Mouse (Mus musculus) layer of hippocampus, adult 9-10 months (tissue): Measurements from ENCODE around the gene Prpf31.
A peak's percentile ranks its signal among the peaks of the same experiment; 100 is the strongest.

ENCODE experiments used
- DNase-seq: peaks from one replicate; pipeline ENCODE4 v3.0.0; 2022; ENCODE audit warnings: low spot score

Prpf31 gene

DNA sequence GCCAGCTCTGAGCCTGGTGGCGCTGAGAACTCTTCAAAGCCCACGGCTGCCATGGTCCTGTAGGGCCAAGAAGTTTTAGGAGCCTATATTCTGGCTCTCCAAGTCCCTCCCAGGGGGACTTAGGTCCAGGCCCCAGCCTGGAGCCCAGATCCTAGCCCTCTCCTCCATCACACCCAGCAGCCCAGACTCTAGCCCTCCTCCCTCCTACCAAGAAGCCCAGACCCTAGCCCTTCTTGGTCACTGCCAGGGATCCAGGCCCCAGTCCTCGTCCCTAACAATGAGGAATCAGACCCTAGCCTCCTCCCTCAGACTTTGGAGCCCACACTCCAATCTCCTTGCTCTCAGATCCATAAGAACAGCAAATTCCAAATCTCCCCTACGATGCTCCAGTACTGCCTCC, 755 bp upstream of the Prpf31 start:
- no peak for DNase-seq

DNA sequence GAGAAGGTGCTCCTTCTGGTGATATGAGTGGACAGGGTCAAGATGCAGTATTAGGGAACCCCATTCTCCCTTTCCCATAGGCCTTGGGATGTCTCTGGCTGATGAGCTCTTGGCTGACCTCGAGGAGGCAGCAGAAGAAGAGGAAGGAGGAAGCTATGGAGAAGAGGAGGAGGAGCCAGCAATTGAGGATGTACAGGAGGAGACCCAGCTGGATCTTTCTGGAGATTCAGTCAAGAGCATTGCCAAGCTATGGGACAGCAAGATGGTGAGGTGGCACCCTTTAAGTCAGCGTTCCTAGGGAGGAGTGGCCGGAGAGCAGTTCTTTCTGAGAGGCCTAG, 662 bp downstream of the Prpf31 start:
- no peak for DNase-seq

DNA sequence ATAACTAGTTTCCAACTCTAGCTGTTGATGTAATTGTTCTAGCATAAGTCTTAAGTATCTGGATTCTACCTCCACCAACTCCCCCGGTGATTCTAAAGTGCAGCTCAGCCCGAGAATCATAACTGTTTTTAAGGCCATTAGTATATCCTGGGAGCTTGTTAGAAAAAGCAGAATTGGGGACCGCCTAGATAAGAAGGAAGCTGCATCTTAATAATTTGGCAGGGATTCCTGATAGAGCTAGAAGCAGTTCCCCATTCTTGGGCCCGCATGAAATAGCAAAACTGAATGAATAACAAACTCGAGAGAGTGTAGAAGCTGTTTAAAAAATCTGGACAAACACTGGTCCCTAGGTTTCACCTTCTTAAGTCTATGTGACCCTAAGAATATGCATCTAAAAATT, 13.6 kb downstream of the Prpf31 start:
- no peak for DNase-seq

DNA sequence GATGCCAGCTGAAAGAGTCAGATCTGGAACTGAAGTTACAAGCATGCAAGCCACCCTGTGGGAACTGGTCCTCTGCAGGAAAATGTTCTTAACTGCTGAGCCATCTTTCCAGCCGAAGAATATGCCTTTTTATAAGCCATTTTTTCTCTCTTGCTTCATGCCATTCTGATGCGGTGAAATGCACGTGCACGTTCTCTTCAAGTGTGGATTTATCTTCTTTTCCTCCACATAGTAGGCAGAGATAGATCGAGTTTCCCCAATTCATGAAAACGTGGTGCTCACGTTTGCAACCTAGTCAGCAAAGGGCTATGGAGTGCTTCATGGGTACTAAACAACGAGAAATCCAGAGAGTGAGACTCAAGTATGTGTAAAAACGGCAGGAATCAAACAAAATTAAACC, 14.1 kb downstream of the Prpf31 start:
- DNase-seq: no peak

DNA sequence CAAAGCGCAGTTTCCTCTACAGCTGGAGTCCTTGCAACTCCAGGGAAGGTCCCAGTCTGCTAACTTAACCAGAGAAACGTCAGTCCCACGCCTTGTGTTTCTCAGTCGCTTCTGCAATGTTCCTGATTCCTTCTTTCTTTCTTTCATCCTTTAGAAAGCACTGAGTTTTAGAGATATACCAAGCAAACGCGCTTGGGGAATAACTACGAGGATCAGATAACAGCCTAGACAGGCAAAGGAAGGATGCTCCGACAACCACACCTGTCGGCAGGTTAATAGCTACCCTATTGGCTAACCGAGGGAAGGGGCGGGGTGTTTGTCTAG, 14.5 kb downstream of the Prpf31 start:
- no peak for DNase-seq

DNA sequence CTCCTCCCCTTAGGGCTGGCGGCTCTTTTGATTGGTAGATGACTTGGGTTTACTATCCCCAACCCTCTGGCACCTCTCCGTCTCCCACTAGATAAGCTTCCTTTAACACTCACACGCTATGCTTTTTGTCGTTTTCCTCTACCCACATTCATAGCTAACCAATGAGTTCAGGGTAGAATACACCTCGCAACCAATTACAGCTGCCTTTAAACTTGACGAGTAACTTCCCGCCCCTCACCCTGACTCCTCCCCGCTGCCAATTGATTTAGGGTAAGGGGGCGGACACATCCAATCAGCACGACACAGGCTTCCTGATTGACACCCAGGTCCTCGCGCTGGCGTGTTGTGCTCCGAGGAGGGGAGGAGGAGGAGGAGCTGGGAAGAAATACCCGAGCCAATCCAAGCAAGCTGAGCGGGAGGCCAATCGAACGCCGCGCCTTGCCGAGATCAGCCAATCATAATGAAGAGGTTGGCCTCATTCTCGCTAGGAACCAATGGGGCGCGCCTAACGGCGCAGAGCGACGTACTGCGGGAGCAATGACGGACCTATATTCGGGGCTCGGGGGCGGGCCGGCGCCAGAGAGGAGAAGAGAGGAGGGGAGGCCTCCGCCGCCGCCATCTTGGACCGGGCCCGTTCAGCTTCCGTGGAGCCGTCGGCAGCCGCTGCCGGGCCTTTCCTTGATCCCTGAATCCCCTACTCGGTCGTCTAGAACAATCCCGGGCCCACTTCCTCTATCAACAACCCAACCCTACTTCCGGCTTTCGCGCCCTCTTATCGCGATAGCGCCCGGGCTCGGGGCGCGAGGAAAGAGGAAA, 15.1 kb downstream of the Prpf31 start, which contains the start of gene Cnot3:
TSS of gene Cnot3 (plus strand) at position 597 of the 816 bp plus-strand sequence.
- DNase-seq: peak; percentile 98

DNA sequence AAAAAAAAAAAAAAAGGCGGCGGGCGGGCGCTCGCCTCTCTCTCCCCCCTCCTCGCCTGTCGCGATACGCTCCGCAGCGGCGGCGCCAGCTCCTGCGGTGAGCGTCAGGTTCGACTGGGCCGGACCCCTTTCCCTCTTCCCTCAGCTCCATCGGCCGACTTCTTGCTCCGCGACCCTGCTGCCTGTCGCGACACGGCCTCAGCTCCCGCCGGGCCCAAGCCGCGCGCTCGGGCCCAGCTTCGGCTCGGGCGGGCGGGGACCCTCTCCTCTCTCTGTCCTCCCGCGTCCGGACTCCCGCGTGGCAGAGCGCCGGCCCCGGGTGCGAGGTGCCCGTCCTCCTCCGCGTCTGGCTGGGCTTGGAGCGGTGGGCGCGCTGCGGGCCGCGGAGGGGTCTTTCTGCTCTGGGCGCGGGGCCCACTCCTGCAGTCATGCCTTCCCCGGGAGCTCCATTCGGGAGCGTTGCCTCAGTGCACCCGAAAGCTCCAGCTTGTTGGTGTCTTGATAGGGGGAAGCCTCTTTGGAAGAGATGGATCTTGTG, 15.8 kb downstream of the Prpf31 start:
- DNase-seq: no peak

DNA sequence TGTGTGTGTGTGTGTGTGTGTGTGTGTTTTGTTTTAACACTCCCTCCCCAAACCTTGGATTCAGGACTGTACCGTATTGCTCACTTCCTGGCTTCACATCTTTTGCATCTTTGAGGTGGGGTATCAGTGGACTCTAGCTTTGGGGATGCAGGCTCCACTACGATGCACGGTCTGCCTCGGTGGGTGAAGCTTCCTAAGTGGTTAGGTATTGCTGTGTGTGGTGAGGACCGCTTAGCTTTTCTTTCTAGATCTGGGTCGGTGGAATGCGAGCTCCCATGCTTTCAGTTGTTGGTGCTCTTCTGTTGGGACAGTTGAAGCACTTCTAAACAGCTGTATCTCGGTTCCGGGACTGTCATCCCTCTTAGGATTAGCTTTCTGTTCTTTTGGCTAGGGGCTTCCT, 16.4 kb downstream of the Prpf31 start:
- DNase-seq: no peak

DNA sequence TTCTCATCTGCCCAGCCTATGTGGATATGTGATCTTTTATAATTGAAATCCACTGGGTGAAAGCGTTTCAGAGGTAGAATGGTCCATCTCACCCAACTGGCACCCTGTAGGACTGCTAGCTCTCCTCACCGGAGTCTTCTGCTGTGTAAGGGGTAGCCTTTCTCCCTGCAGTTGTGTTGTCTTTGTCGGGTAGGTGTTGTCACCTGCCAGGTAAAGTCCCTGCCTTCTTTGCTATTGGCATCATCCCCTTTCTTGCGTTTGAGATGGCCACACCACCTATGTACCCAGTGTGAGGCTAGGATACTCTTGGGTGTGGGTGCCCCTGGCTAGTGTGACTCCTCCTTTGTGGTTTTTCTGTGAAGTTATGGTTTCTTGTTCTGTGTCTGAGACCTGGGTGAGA, 16.9 kb downstream of the Prpf31 start:
- DNase-seq: no peak

DNA sequence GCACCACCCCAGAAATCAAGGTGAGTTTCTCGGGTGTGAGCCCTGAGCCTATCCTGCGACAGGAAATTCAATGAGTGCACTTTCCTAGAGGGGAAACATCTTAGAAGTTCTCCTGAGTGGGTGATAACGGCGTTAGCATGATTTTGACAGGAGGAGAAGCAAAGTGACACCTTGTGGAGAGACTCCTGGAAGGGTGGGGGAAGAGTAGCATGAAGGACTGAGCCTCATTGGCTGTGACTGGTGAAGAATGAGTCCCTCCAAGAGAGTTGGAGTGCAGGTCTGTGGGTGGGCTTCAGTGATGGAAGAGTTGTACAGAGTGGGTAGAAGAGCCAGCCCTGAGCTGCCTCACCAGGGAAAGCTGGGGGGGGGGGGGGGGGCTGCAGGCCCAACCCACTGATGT, 27.2 kb downstream of the Prpf31 start:
- no peak for DNase-seq

DNA sequence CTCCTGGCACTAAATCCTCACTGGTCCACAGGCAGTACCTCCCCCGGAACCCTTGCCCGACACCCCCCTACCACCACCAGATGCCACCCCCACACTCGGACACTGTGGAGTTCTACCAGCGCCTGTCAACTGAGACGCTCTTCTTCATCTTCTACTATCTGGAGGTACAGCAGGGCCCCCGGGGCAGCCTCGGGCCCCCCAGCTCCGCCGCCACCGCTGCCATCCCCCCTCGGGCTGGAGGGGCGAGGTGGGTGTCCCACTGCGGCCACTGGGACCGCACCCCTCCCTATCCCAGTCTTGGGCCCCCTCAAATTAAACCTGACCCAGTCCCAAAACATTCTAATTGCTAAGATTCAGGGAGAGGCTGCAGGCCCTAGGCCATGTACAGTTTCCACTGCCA, 28.8 kb downstream of the Prpf31 start:
- no peak for DNase-seq

DNA sequence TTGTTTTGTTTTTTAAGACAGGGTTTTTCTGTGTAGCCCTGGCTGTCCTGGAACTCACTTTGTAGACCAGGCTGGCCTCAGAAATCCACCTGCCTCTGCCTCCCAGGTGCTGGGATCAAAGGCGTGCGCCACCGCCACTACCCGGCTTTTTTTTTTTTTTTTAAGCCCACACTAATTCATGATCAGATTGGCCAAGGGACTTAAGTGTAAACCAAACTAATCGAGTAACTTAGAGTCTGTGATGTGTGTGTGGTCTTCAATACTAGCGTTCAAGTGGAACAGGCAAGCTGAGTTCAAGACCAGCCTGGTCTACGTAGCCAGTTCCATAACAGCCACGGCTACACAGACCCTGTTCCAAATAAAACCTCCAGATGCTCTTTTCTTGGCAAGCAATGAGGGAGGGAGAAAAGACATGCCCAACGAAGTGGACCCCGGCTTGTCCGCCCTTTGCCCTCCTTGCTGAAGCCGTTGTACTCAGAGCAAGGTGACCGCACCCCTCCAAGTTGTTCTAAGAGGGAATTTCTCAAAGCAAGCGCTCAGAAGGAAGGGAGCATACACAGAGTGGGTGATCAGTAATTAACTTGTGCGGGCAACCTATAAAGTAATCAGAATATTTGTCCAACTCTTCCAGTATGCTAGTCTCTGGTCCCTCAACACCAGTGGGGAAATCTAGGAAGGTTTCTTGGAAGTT, 34.9 kb downstream of the Prpf31 start:
- DNase-seq: no peak

DNA sequence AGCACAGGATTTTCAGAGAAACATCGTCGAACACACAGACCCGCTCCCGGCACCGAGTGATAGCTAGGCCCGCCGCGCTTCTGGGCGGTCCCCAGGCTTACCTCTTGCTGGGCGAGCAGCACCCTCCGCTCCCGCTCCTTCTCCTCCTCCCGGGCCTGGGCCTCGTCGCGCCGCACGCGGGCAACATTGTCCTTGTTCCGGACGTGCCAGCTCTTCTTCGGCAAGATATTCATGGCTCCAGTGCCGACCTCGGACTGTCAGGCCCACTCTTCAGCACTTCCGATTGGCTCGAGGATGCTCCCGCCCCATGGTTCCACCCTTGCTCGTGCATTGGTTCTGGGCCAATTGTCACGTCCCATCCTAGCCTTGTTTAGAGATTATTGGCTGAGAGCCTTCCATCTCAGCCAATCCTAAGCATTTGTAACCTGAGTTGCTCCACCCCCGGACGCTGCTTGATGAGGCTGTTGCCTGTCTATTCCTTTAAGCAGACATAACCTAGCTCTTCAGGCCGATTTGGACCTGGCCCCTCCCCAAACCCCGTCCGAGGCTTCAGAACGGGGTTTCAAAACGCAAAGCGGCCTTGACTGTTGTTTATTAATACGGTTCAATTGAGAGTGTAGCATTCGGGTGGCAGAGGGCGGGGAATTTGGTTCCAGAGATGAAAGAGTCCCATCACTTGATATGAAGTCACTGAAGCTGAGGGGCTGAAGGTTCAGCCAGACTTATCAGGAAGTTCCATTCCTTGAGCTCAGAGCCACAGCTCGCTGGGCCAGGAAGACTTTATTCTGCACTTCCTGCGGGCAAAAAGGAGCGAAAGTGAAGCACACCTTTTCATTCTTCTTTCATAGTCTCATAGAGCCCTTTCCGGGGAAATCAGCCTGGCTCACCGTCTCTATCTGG, 35.7 kb downstream of the Prpf31 start, which contains the start of gene Leng1:
TSS of gene Leng1 (minus strand) at position 626 of the 900 bp plus-strand sequence.
- peak; percentile 96 for DNase-seq

DNA sequence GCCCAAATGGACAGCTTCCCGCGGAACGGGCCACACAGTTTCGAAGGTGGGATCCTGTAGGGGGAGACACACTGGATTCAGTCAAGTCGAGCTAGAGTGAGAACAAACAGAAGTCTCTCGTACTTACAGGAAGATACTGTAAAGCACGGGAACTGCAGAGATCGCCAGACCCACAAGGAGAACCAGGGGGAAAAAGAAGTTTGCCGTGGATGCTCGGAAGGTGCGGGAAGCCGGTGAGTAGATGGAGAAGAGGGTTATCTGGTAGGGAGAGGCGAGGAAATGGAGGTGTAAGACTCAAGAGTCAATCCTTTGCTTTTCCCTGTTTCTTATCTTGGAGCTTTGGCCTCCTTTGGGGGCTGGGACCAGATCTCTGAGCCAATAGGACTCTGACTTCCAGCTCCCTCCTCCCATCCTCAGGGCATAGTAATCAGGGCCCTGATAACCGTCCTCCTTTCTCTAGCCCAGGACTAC, 37.2 kb downstream of the Prpf31 start:
- no peak for DNase-seq

DNA sequence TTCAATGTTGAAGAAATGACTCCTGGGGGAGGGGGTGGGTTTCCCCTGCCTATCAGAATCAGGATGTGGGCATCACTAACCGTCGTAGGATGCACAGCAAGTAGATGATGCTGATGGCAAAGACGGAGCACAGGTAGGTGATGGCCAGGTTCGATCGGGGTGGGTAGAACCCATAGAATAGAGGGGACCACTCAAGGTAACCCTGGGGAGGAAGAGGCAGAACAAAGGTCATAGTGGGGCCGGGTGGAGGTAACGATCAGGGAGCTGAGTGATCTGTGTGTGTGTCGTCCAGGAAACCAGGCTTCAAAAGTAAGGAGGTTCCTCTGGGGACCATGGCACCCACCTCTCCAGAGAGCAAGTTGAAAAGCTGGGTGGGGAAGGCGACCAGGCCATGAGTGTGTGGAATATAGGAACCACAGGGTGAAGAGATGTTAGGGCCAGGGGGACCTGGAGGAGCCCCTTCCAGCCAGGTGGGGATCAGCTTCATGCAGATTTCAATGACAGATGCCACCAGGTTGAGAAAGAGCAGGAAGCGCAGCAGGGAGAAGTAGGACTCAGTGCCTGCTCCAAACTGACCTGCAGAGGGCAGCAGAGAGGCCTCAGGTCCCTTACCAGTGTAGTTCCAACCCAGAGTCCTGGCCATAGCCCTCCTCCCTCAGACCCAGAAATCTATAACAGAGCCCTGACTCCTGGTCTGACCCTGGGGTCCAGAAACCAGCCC, 44.9 kb downstream of the Prpf31 start:
- DNase-seq: peak; percentile 68

DNA sequence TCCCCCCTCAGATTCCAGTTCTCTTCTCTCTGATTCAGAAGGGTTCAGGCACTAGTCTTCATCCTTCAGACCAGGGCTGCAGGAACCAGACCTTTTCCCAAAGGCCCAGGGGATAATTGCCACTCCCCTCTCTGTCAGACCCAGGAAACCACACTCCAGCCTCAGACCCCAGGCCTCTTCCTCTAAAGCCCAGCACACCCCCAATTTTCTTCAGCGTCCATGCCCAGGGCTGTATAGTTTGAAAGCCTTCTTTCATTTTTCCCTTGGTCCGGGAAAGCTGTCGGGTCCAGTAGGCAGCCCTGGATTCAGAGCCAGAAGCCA, 45.4 kb downstream of the Prpf31 start:
- DNase-seq: no peak

DNA sequence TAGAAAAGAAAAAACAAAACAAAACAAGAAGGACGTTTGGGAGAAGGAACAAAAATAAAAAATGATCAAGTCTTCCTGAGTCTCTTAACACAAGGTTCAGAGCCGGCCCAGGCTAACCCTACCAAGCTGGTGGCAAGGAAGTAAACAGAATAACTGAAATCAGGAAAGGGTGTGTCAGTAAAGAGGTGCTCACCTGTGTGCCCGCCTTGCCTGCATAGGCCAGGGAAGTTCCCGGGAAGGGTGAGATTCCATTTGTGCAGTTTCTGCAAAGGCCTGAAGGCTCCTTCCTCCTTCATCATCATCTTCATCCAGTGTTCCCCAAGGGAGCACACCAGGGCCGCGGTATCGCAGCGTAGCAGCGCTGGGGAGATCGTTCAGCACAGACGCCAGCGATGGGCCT, 46.6 kb downstream of the Prpf31 start:
- no peak for DNase-seq

DNA sequence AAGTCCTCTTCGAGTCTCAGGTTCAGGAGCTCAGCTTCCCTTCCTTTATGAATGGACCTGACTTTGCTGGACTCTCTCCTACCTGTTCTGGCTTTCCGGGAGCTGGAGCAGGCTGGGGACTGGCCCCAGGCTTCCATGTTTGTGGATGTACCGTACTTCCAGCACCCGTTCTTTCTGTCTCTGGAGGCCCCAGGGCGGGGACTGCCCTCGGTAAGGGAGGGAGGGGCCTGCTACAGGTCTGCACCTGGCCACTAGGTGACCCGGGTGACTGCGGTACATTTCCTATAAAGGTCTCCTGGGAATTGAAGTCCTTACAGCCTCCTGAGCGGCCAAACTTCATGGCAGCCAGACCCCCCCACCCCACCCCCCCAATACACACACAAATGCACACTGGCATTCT, 47.6 kb downstream of the Prpf31 start, which contains the start of gene Tmc4:
TSS of gene Tmc4 (minus strand) at position 212 of the 400 bp plus-strand sequence.
- DNase-seq: no peak

DNA sequence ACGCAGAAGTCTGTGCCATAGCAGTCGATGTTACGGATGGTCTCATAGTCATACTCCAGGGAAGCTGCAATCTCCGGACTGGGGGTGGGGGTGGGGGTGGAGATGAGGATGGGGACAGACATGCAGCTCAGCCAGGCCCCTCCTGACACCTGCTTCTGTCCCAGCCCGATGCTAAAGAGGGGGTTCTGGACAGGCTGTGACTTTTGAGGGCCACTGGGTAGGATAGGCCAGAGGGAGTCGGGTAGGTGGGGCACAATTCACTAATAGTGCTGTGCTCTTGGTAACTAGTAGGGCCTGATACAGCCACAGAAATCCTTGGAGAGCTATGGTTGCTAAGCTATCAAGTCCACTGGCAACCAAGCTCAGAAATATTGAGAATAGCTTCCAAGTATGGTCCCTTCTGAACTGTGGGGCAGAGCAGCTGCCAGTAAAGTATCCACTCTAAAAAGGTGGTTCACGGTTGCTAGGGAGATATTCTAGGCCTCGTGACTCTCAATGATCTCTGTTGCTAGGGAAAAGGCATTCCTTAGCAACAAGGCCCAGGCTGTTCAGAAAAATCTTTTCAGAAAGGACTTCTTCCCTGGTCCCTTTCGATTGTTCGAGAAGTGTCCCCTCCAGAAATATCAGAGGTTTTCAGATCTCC, 54.2 kb downstream of the Prpf31 start:
- no peak for DNase-seq

DNA sequence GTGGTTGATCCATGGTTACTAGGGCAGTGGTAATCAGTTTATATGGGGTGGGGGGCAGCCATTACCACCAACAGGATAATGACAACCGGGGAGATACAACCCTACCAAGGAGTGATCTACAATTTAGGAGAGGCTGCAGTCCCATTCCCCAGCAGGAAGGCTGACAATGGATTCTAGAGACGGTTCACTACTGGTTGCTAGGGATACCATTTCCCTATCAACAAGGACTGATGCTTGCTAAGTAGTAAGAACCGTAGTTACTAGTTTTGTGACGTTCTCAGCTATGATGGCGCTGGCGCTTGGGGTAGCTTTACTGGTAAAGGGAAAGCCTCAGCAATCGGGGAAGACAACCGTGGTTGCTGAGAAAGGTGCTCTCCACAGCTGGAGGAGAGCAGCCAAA, 54.9 kb downstream of the Prpf31 start:
- DNase-seq: no peak
